Mouse (Mus musculus): ENCODE measurements around the gene Ccl1.

- TF ChIP-seq CTCF (IDR thresholded peaks at IDR 0.05; ENCODE audit: borderline replicate concordance, insufficient read depth, low read length): no peak
- no peak for TF ChIP-seq POLR2A (IDR thresholded peaks at IDR 0.05; ENCODE audit: low read depth, low read length)
Measured at GRCm38 (mm10) chr11:82203706-82204105, 101.8 kb downstream of the Ccl1 start.
